Mouse (Mus musculus): ENCODE measurements around the gene Tfcp2.

Tfcp2 gene

GRCm38 (mm10) chr15:100551326-100552307 is at the start of gene Tfcp2:
Tfcp2 (minus strand) TSS chr15:100552008.
- DNase-seq (ENCODE audit: low read depth, low spot score) = peak; percentile 97

- no peak for DNase-seq (ENCODE audit: low read depth, low spot score)
Measured at GRCm38 (mm10) chr15:100600696-100601272, 49.0 kb upstream of the Tfcp2 start.

- peak; percentile 90 for DNase-seq (ENCODE audit: low read depth, low spot score)
Measured at GRCm38 (mm10) chr15:100600047-100600695, 48.4 kb upstream of the Tfcp2 start.

- peak; percentile 43 for DNase-seq (ENCODE audit: low read depth, low spot score)
Measured at GRCm38 (mm10) chr15:100599276-100600046, 47.7 kb upstream of the Tfcp2 start, which contains the start of gene Pou6f1. Pou6f1 (minus strand) TSS chr15:100599984.

GRCm38 (mm10) chr15:100598883-100599275 is 47.1 kb upstream of the Tfcp2 start:
- peak; percentile 73 for DNase-seq (ENCODE audit: low read depth, low spot score)

- DNase-seq (ENCODE audit: low read depth, low spot score) = peak; percentile 64
Measured at GRCm38 (mm10) chr15:100598287-100598882, 46.6 kb upstream of the Tfcp2 start.

- no peak for DNase-seq (ENCODE audit: low read depth, low spot score)
Measured at GRCm38 (mm10) chr15:100592817-100593216, 41.0 kb upstream of the Tfcp2 start.

- no peak for DNase-seq (ENCODE audit: low read depth, low spot score)
Measured at GRCm38 (mm10) chr15:100590436-100590835, 38.6 kb upstream of the Tfcp2 start.

GRCm38 (mm10) chr15:100588297-100588696 is 36.5 kb upstream of the Tfcp2 start:
- DNase-seq (ENCODE audit: low read depth, low spot score) = no peak

- DNase-seq (ENCODE audit: low read depth, low spot score) = no peak
Measured at GRCm38 (mm10) chr15:100587166-100587565, 35.4 kb upstream of the Tfcp2 start.

GRCm38 (mm10) chr15:100585931-100586330 is 34.1 kb upstream of the Tfcp2 start:
- no peak for DNase-seq (ENCODE audit: low read depth, low spot score)

GRCm38 (mm10) chr15:100580108-100580507 is 28.3 kb upstream of the Tfcp2 start:
- DNase-seq (ENCODE audit: low read depth, low spot score) = no peak

GRCm38 (mm10) chr15:100577972-100578371 is 26.2 kb upstream of the Tfcp2 start:
- no peak for DNase-seq (ENCODE audit: low read depth, low spot score)

GRCm38 (mm10) chr15:100576810-100577209 is 25.0 kb upstream of the Tfcp2 start:
- no peak for DNase-seq (ENCODE audit: low read depth, low spot score)

GRCm38 (mm10) chr15:100576392-100576791 is 24.6 kb upstream of the Tfcp2 start:
- DNase-seq (ENCODE audit: low read depth, low spot score) = no peak

GRCm38 (mm10) chr15:100575366-100575765 is 23.6 kb upstream of the Tfcp2 start:
- DNase-seq (ENCODE audit: low read depth, low spot score) = no peak

- no peak for DNase-seq (ENCODE audit: low read depth, low spot score)
Measured at GRCm38 (mm10) chr15:100574378-100574777, 22.6 kb upstream of the Tfcp2 start.

GRCm38 (mm10) chr15:100573946-100574345 is 22.1 kb upstream of the Tfcp2 start:
- DNase-seq (ENCODE audit: low read depth, low spot score) = no peak

- no peak for DNase-seq (ENCODE audit: low read depth, low spot score)
Measured at GRCm38 (mm10) chr15:100569239-100569638, 17.4 kb upstream of the Tfcp2 start.

GRCm38 (mm10) chr15:100566531-100566930 is 14.7 kb upstream of the Tfcp2 start:
- no peak for DNase-seq (ENCODE audit: low read depth, low spot score)
